Mouse (Mus musculus): ENCODE measurements around the gene Epn2. TPM values are rescaled to one million over a fixed set of nuclear protein-coding genes. Genes with fewer than 3 reads are reported as not detected.

Gene Epn2
- polyA plus RNA-seq, 1 experiment from 2014 or later = 78.0 TPM

DNA sequence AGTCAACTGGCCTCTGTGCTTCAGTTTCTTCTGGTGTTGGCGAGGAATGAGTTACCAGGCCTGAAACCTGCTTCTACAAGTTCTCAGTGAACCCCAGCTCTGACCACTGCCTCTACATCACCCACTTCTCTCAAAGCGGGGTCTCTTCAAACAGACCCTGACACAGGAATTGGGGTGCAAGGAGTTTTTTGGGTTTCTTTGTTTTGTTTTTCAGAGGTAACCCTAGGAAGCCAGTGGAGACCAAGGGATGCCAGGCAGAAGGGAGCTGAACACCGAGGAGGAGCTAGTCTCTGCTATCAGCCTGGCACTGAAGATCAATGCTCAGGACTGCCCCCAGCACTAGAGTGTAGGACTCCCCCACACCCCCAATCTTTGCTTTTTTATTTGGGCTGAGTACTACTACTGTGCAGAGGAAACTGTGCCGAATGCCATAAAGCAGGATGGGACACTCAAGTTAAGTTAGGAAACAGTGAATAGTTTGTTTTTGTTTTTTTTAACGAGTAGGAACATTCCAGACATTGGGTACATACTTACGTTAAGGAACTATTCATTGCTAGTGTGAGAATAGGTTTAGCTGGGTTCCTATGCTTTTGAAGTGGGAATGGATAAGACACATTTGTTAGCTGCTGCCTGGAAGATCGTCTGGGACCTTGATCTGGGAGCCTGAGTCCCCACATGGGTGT lies 37.9 kb upstream of the Epn2 start:
- WGBS = 75% methylated on average over 7 of the region's 7 CpGs
- Histone ChIP-seq H3K4me2 (ENCODE audit: low read length) (no peak overlapping the region), H3K27ac (ENCODE audit: low read length) (no peak overlapping the region)

DNA sequence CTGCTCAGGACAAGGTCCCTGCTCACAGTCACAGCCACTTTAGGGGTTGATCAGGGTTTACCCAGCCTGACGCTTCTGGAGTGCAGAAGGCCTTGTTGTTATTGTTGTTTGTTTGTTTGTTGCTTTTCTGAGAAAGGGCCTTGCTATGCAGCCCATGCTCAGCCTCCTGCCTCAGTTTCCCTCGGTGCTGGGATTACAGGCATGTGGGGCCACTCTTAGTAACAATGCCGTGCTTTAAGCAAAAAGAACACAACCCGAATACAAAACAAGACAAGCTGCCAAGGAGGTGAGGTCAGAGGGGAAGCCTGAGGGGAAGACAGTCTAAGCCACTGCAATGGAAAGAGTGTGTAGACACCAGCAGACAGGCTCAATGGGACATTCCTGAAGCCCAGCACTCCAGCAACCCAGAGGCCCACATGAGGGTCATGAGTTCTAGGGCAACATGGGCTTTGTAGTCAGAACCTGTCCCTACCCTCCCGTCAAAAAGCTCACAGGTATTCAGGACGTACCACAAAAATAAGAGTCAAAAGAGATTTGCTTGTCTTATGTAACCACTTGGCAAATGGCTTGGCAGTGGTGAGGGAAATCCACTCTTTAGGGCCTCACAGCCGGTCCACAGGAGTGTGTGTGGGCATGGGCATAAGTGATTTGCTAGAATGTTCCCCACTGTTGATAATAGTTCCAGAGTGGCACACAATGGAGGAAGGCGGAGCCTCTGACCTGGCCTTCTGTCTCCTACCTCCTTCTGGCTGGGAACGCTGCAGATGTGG lies 37.2 kb upstream of the Epn2 start:
- Histone ChIP-seq H3K36me3 (ENCODE audit: control insufficient read depth, insufficient read depth, low read length) (no peaks in the 10 kb centered on the region), H3K27ac (ENCODE audit: low read length) (no peak overlapping the region), H3K4me3 (ENCODE audit: low read depth, low read length) (no peak overlapping the region), H3K4me2 (ENCODE audit: low read length) (no peak overlapping the region), H3K9me3 (replicated peaks; ENCODE audit: control insufficient read depth, low read length, poor library complexity, severe bottlenecking) (no peaks in the 10 kb centered on the region), H3K27me3 (ENCODE audit: control insufficient read depth, insufficient read depth, low read depth, low read length) (no peaks in the 10 kb centered on the region), H3K9ac (ENCODE audit: low read depth, low read length) (no peak overlapping the region), H3K4me1 (ENCODE audit: control insufficient read depth, insufficient read depth, low read length) (peaks cover 14% of the 10 kb centered on the region)
- ATAC-seq = no peak
- WGBS = 57% methylated on average over 9 of the region's 9 CpGs

More for the DNA sequence above, 37.9 kb upstream of the Epn2 start:
- Histone ChIP-seq H3K4me1 (ENCODE audit: control insufficient read depth, insufficient read depth, low read length) (peaks cover 14% of the 10 kb centered on the region), H3K4me3 (ENCODE audit: low read depth, low read length) (no peak overlapping the region), H3K9ac (ENCODE audit: low read depth, low read length) (no peak overlapping the region), H3K36me3 (ENCODE audit: control insufficient read depth, insufficient read depth, low read length) (no peaks in the 10 kb centered on the region), H3K27me3 (ENCODE audit: control insufficient read depth, insufficient read depth, low read depth, low read length) (no peaks in the 10 kb centered on the region), H3K9me3 (replicated peaks; ENCODE audit: control insufficient read depth, low read length, poor library complexity, severe bottlenecking) (no peaks in the 10 kb centered on the region)
- no peak for ATAC-seq

DNA sequence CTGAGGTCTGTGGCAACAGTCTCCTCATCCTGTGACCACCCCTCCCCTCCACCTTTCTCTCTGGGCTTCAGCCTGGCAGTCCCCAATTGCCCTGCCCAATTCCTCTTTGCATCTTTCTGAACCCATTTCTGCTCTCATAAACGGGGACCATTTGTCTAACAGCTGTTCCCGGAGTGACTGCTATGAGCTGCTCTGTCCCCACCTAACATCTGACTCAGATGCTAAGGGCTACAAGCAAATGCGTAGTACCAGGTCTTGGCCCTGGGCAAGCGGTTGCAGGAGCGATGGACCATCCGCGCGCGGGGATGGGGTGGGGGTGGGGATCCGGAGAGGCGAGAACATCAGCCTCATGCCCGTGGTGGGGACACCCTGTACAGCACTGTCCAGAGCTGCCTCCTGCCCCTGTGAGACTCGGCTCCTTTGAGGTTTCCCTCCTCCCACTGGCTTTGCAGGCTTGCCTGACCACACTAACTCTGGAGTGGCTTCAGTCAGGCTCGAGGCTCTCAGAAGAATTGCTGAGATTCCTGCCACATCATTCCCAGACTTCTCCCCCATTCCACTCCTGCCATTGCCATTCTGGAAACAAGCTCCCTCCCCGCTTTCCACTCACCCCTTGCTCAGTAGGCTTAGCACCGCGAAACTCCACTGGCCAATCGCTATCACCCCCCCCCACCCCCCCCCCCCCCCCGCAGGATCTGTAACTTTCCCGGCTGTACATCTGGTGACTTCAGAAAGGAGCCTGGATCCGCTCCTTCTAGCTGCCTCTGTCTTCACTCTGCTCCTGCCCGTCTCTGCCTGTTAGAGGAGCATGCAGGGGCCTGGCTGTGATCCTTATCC lies 36.4 kb upstream of the Epn2 start:
- no peak for ATAC-seq
- H3K9ac ChIP-seq (ENCODE audit: low read depth, low read length) = peak overlapping the region; percentile 52
- no peaks in the 10 kb centered on the region for H3K36me3 ChIP-seq (ENCODE audit: control insufficient read depth, insufficient read depth, low read length)
- peak overlapping the region; percentile 15 for H3K4me3 ChIP-seq (ENCODE audit: low read depth, low read length)
- no peak overlapping the region for H3K27ac ChIP-seq (ENCODE audit: low read length)
- peaks cover 14% of the 10 kb centered on the region for H3K4me1 ChIP-seq (ENCODE audit: control insufficient read depth, insufficient read depth, low read length)
- no peaks in the 10 kb centered on the region for H3K9me3 ChIP-seq (replicated peaks; ENCODE audit: control insufficient read depth, low read length, poor library complexity, severe bottlenecking)
- WGBS = 10% methylated on average over 17 of the region's 22 CpGs
- peak overlapping the region; percentile 52 for H3K4me2 ChIP-seq (ENCODE audit: low read length)
- H3K27me3 ChIP-seq (ENCODE audit: control insufficient read depth, insufficient read depth, low read depth, low read length) = no peaks in the 10 kb centered on the region

DNA sequence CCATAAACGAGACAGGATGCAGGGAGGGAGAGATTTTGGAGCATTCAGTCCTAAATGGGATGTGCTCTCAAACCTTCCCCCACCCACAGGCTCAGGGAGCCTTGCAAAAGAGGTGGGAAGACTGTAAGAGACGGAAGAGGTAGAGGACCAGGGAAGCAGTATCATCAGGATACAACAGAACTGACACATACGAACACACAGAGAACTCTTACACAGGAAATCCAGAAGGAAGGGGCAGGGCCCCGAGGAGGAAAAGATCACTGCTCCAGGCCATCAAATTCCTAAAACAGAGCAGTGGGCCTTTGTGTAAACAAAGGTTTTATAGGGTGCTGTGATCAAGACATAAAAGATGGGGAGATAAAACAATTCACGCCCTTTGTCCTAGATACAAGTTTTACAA lies 34.9 kb upstream of the Epn2 start:
- H3K9ac ChIP-seq (ENCODE audit: low read depth, low read length) = no peak overlapping the region
- WGBS = 77% methylated on average over 5 of the region's 5 CpGs
- peaks cover 8% of the 10 kb centered on the region for H3K4me1 ChIP-seq (ENCODE audit: control insufficient read depth, insufficient read depth, low read length)
- no peak overlapping the region for H3K4me2 ChIP-seq (ENCODE audit: low read length)
- H3K27me3 ChIP-seq (ENCODE audit: control insufficient read depth, insufficient read depth, low read depth, low read length) = no peaks in the 10 kb centered on the region
- no peak for ATAC-seq
- H3K27ac ChIP-seq (ENCODE audit: low read length) = no peak overlapping the region
- no peak overlapping the region for H3K4me3 ChIP-seq (ENCODE audit: low read depth, low read length)
- H3K36me3 ChIP-seq (ENCODE audit: control insufficient read depth, insufficient read depth, low read length) = no peaks in the 10 kb centered on the region
- no peaks in the 10 kb centered on the region for H3K9me3 ChIP-seq (replicated peaks; ENCODE audit: control insufficient read depth, low read length, poor library complexity, severe bottlenecking)

DNA sequence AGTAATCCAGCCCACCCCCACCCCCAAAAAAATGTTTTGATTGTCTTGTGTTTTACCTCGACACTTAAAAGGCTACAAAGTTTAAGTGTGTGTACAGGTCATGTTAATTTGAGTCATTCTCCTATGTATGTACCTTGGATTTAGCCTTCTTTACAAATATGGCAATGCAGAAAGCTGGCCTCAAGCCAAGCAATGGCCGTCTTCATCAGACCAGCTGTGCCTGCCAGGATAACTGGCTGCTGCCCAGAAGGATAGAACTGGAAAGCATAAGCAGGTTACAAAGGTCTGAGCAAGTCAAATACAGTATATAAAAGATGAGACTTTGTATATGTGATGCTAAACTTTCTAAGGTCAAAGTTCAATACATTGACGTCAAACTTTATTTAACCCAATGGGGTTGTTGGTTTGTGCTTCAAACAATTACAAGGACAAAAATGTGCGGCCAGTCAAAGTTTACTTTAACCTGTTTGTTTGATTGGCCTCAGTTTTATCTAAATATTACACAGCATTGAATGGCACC lies 32.7 kb upstream of the Epn2 start:
- H3K36me3 ChIP-seq (ENCODE audit: control insufficient read depth, insufficient read depth, low read length) = no peaks in the 10 kb centered on the region
- 78% methylated on average over 4 of the region's 4 CpGs for WGBS

DNA sequence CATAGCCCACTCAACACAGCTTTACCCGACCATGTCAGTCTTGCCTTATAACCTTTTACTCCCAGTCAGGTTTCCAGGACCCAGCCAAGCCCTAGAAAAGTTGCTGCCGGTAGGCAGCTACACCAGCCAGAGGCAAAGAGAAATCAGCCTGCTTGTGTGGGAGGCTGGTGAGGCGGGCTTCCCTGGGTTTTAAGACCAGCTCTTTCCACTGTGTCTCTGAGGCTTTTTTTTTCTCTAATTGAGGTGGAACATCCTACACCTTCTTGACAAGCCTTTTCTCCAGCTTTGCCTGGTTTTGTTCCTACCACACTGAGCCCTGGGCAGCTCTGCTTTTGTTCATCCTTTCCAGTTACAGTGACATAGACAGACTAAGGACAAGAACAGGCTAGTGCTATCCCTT lies 31.7 kb upstream of the Epn2 start:
- Histone ChIP-seq H3K9me3 (replicated peaks; ENCODE audit: control insufficient read depth, low read length, poor library complexity, severe bottlenecking) (peaks cover 6% of the 10 kb centered on the region), H3K27me3 (ENCODE audit: control insufficient read depth, insufficient read depth, low read depth, low read length) (no peaks in the 10 kb centered on the region), H3K36me3 (ENCODE audit: control insufficient read depth, insufficient read depth, low read length) (no peaks in the 10 kb centered on the region), H3K4me3 (ENCODE audit: low read depth, low read length) (no peak overlapping the region), H3K4me2 (ENCODE audit: low read length) (no peak overlapping the region), H3K9ac (ENCODE audit: low read depth, low read length) (no peak overlapping the region), H3K4me1 (ENCODE audit: control insufficient read depth, insufficient read depth, low read length) (peaks cover 7% of the 10 kb centered on the region), H3K27ac (ENCODE audit: low read length) (no peak overlapping the region)
- ATAC-seq = no peak
- WGBS = 83% methylated on average over 3 of the region's 3 CpGs

More for the DNA sequence above, 32.7 kb upstream of the Epn2 start:
- no peaks in the 10 kb centered on the region for H3K27me3 ChIP-seq (ENCODE audit: control insufficient read depth, insufficient read depth, low read depth, low read length)
- ATAC-seq = no peak
- no peak overlapping the region for H3K9ac ChIP-seq (ENCODE audit: low read depth, low read length)
- H3K27ac ChIP-seq (ENCODE audit: low read length) = no peak overlapping the region
- H3K4me1 ChIP-seq (ENCODE audit: control insufficient read depth, insufficient read depth, low read length) = peaks cover 7% of the 10 kb centered on the region
- H3K4me3 ChIP-seq (ENCODE audit: low read depth, low read length) = no peak overlapping the region
- H3K4me2 ChIP-seq (ENCODE audit: low read length) = no peak overlapping the region
- H3K9me3 ChIP-seq (replicated peaks; ENCODE audit: control insufficient read depth, low read length, poor library complexity, severe bottlenecking) = peaks cover 4% of the 10 kb centered on the region

DNA sequence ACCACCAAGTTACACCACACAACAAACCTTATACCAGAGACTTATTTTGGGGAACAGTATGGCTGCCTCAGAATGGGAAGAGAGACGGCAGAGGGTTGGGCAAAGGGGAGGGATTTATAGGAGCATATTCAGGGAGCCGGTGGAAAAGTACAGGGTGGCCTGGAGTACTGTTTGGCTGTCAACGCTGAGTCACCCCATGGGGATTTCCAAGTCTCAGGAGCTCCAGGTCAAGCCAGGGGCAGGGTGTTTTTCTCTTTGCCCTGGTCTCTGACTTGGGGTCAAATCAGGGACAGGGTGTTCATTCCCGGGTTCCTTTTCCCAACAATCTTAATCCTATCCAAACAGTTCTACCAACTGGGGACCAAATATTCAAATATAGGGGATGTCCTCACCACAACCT lies 28.6 kb upstream of the Epn2 start:
- Histone ChIP-seq H3K4me3 (ENCODE audit: low read depth, low read length) (no peak overlapping the region), H3K9ac (ENCODE audit: low read depth, low read length) (no peak overlapping the region), H3K9me3 (replicated peaks; ENCODE audit: control insufficient read depth, low read length, poor library complexity, severe bottlenecking) (peaks cover 6% of the 10 kb centered on the region), H3K4me1 (ENCODE audit: control insufficient read depth, insufficient read depth, low read length) (no peaks in the 10 kb centered on the region), H3K27me3 (ENCODE audit: control insufficient read depth, insufficient read depth, low read depth, low read length) (no peaks in the 10 kb centered on the region), H3K4me2 (ENCODE audit: low read length) (no peak overlapping the region), H3K27ac (ENCODE audit: low read length) (no peak overlapping the region), H3K36me3 (ENCODE audit: control insufficient read depth, insufficient read depth, low read length) (no peaks in the 10 kb centered on the region)
- WGBS = 89% methylated on average over 4 of the region's 4 CpGs
- no peak for ATAC-seq

DNA sequence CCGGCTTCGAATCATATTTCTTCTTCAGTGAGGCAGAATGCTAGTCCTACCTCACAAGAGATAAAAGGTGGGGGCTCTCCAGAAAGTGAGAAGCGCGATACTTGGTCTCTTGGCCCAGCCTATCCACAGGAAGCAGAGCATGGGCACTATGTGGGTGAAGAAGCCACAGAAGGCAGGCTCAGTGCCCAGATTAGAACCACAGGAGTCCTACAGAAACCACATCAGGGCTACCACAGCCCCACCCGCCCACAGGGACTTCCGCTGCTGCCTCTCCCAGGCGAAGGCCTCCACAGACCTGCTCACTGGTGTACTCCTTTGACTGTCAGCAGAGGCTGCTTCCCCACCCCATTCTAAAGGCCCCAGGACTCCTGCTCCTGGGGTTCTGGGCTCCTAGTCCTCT lies 23.2 kb upstream of the Epn2 start:
- Histone ChIP-seq H3K27me3 (ENCODE audit: control insufficient read depth, insufficient read depth, low read depth, low read length) (no peaks in the 10 kb centered on the region), H3K4me2 (ENCODE audit: low read length) (no peak overlapping the region), H3K9ac (ENCODE audit: low read depth, low read length) (no peak overlapping the region), H3K36me3 (ENCODE audit: control insufficient read depth, insufficient read depth, low read length) (no peaks in the 10 kb centered on the region), H3K27ac (ENCODE audit: low read length) (no peak overlapping the region), H3K4me3 (ENCODE audit: low read depth, low read length) (no peak overlapping the region), H3K9me3 (replicated peaks; ENCODE audit: control insufficient read depth, low read length, poor library complexity, severe bottlenecking) (peaks cover 6% of the 10 kb centered on the region), H3K4me1 (ENCODE audit: control insufficient read depth, insufficient read depth, low read length) (no peaks in the 10 kb centered on the region)
- WGBS = 91% methylated on average over 7 of the region's 7 CpGs
- no peak for ATAC-seq
